Mouse (Mus musculus) induced T-regulatory cell, adult 2 months (primary cell): ENCODE measurements around the gene Clybl.

ENCODE experiments used
- DNase-seq: peaks from one replicate; pipeline ENCODE4 v3.0.0-alpha.2; 2012; ENCODE audit warnings: low read depth

Clybl gene

DNA sequence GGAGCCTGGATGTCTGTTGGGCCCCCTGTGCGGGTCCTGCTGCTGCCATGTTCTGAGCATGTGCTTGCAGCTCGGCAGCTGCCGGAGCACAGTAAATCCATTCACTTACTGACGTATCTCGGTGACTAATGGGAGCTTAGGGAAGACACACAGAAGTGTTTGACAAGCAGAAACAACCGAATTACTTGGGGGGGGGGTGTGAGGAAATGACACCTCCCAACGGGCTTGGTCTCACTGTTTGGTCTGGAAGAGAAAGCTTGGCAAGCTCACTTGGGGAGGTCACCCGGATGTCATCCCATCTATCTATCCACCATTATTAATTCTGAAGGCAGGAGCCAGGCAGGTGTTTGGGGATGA, 245.7 kb downstream of the Clybl start:
- DNase-seq = no peak

DNA sequence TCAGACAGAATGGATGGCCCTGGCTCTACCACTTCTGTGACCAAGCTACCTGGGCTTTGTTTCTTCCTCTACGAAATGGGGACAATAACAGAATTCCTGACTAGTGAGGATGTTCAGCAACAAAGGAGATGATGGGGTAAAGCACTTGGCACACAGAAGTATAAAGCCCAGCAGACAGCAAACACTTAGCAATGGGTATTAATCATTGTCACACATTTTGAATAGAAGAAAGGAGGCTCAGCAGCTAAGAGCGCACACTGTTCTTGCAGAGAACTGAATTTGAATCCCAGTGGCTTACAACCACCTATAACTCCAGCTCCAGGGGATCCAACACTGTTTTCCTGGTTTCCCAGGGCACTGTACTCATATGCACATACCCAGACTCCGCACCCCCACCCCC, 246.2 kb downstream of the Clybl start:
- DNase-seq = no peak

DNA sequence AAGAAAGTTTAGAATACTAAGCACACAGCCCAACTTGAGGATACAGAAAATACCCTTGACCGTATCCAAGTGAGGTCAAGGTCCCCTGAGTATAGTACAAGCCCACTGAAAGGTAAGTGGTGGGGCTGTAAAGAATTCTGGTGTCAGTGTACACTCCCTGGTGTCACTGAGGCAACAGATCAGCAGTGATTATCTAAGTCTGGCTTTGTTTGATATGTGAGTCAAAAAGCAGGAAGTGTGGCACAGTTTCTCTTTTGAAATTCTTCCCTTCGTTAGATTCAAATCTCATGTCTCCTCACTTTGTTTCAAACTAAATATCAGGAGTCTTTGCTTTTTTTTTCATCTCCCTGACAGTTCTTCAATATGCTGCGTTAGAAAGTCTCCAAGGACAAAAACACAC, 251.1 kb downstream of the Clybl start:
- no peak for DNase-seq

DNA sequence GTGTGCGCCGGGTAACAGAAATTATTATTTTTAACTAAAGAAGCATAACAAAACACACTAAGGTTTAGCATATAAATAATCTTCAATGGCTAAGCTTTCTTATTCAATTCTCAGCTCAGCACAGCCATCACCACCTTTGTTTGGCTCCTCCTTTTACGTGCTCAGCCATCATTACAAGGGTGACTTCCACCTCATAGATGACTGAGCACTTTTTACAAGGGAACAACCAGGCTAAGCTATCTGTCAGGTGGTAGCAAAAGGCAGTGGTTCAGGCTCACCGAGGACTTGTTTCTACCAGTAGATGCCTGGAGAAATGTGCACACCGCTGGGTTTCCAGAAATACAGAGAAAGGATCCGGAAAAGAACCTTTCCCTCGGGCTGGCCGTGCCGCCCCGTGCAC, 252.5 kb downstream of the Clybl start:
- DNase-seq = no peak

DNA sequence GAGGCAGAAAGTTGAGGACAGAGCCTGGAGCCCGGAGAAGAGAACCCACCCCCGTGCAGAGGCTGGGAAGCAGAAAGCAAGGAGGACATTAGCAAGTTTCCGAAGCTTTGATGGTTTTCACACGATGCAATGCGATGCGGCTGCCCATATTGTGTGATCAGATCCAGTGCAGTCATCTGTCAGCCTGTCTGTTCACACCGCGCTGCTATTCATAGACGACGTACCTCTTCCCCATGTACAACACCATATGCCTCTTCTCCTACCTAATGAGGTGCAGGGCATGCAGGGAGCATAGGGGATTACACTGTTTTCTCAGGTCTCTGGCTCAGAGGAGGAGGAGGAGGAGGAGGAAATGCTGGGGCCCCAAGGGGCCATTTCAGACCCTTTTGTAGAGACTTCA, 255.3 kb downstream of the Clybl start:
- DNase-seq = no peak

DNA sequence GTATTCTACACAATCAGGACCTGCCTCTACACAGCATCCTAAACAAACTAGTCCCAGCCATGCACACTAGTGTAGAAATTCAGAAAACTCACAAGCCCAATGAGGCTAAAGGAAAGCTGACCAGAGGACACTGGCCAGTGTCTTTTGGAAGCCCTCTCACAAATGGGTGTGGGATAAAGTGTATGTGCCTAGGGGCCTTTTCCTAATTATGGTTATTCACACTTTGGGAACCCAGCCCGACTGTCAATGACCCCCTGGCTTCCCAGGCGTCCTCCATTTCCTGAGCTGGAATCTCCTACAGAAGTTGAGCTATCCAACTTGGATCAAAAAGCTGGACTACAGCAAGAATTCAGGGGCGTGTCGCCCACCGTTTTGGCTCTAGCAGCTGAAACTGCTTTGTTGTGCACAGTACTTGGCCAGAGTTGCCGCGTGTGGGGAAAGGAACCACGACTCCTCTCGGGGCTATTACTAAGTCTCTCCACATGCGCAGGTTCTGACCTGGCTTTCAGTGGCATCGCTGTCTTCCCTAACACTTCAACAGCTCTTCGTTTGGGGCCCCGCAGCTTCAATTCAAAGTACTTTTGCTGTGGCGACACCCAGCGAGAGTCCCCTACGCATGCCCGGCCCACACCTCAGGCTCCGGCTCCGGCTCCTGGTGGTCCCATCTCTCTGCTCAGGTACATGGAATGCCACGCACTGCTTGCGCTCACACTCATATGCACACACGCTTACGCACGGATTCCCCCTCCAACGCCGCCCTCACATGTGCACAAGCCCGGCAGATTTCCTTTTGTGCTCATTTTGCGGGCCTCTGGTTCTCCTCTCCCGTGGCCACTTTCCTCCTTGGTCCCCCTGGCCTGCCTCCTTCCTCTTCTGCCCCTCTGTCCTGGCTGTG, 268.3 kb downstream of the Clybl start:
- DNase-seq = no peak

DNA sequence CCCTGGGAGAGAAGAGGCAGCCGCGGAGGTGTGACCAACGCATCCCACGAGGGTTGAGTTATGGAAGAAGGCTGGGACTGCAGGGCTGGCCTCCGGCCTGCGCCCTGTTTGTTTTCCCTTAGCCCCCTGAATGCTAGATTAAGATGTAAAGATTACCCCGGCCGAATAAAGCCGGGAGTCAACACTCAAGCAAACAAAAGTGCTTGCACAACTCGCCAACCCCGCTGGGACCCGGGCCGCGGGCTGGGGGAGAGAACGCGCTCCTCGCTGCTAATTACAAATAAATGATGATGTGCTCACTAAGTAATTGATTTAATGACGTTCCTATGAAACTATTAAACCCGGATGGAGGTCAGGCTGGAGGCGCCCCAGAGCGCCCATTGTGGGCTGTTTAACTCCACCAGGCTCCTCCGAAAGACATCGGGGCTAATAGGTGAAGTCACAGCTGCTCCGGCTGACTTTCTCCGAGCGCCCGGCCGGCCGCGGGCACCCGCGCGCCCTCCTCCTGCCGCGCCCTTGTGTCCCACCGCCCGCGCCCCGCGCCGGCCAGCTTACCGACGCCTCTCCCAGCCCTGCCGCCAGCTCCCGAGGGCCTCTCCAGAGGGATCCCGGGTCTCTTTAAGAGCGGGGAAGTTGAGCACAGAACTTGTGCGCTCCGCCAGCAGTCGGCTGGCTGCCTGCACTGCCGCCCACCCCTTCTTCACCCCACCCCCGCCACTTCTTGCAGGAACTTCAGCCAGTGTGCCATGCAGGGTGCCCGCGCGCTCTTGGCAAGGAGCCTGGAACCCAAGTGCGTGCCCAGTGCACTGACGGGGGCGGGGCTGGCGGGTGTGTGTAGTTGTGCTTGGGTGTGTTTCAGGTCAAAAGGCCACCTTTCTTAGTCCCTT, 269.2 kb downstream of the Clybl start, which contains the start of gene Gm5089:
Gene Gm5089 (minus strand): TSS at position 620 of the 887 bp plus-strand sequence.
- DNase-seq = no peak

DNA sequence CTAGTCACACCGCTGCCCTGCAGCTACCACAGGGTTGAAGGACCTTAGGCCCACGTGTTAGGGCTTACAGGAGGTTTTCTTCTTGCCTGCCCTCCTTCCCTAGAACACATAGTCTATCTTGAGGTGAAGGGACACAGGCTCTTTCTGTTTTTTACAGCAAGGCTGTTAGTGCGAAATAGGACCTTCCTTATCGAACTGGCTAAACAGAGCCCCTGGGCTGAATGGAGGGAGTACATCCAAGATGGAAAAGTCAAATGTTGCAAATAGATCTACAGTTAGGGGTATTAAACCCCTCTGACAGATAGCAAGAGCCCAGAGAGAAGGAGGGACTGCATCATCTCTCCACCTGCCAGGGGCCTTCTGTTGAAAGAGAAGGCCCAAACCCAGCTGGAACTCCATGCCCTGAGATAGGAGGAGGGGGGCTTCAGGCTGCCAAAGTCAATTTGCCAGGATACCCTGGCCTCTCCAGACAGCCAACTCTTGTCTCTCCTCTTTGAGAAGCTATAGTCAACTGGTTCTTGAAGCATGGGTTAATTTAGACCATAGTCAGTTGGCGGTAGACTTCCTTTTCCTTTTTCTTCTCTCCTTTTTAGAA, 270.1 kb downstream of the Clybl start:
- no peak for DNase-seq
